Mouse (Mus musculus) E14TG2a.4 (cell line): ENCODE data around the gene Flnb.

ENCODE experiments used
- CTCF ChIP-seq: conservative IDR thresholded peaks from 2 replicates; pipeline ENCODE4 v1.5.1; 2014; ENCODE audit warnings: low read length
- POU5F1 ChIP-seq: IDR thresholded peaks from 2 replicates; pipeline ENCODE4 v1.6.1; 2014; ENCODE audit warnings: low read length, borderline replicate concordance

DNA sequence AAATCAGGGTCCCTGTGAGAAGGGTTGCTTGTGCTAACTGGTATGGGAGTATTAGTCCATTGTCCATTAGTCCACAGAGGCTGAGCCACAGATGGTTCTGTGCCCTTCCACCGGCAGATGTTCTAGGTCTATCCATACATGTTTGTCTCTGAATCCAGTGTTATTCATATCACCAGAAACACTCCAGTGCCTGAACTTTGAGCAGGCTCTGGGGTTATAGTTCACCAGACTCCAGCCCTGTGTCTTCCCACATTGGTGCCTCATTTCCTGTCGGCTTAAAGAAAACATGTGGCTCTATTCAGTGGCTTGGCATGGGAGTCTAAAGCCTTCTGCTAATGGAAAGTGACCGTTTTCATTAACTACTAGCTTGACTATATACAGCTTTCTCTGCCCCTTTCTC is 50.1 kb downstream of the Flnb start:
- TF ChIP-seq CTCF = no peak
- TF ChIP-seq POU5F1 = no peak
